Mouse (Mus musculus): Measurements from ENCODE around the gene 6820408C15Rik.

The 6820408C15Rik gene

GRCm38 (mm10) chr2:152476763-152477162, 61.4 kb downstream of the 6820408C15Rik start, which contains the start of gene Defb20:
Gene Defb20, plus strand, starts transcription at chr2:152477063.
- DNase-seq, result no peak

- no peak for DNase-seq
Measured at GRCm38 (mm10) chr2:152480881-152481280, 65.5 kb downstream of the 6820408C15Rik start.

GRCm38 (mm10) chr2:152481726-152482125, 66.3 kb downstream of the 6820408C15Rik start:
- no peak for DNase-seq

GRCm38 (mm10) chr2:152487024-152487423, 71.6 kb downstream of the 6820408C15Rik start:
- no peak for DNase-seq

- DNase-seq, result no peak
Measured at GRCm38 (mm10) chr2:152490038-152490437, 74.7 kb downstream of the 6820408C15Rik start, which contains the start of gene Defb22. Gene Defb22, minus strand, starts transcription at chr2:152490138.

- DNase-seq, result no peak
Measured at GRCm38 (mm10) chr2:152493151-152493550, 77.8 kb downstream of the 6820408C15Rik start.
